Mouse (Mus musculus): ENCODE results near the gene Ifna16.

DNA sequence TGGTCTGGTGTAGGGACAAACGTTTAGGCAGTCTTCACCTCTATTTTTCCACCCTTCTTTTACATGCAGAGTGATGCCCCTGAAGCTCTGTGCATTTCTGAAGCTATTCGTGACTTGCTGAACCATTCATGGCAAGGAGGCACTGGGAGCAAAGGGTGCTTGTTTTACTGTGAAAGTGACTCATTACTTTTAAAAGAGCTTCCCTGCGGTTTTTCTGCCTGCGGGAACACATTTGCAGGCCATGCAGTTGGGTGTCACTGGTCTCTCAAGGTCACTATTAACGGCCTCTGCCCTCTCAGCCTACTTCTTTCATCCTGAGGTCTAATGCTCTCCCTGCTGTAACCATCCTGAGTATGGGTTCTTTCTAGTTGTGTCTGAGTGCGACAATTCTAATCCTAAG, 20.4 kb upstream of the Ifna16 start:
- TF ChIP-seq CTCF (IDR thresholded peaks at IDR 0.05; ENCODE audit: low read depth) (no peak), EP300 (IDR thresholded peaks at IDR 0.05; ENCODE audit: low read depth) (no peak)
